Mouse (Mus musculus) testis, postnatal 10 days (tissue): ENCODE results near the gene Ankrd13b.

Source experiments
- DNase-seq: peaks from one replicate; pipeline ENCODE4 v3.0.0; 2021; ENCODE audit warnings: low spot score

The Ankrd13b gene

DNA sequence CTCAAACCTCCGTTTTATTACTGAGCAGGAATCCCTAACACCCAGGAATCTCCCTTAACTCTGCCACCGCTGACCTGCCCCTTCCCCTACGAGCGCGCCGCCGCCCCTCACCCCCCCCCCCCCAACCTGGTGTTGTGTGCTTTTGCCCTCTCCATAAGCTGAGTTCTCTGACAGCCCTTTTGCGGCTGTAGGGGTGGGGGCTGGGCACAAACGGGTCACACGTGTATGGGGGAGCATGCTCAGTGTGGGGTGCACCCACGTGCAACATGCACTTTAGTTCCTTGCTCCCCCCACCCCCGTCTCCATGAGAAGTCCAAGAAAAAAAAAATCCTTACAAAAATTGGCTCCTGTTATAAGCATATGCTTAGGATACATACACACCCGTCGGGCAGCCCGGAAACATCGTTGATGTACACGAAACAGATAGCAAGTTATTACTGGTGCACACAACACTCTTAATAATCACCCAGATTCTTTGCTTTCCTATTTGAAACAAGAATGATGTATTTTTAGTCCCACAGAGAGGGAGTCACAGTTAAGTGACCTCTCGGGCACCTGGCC, 2.9 kb upstream of the Ankrd13b start:
- DNase-seq, result no peak

DNA sequence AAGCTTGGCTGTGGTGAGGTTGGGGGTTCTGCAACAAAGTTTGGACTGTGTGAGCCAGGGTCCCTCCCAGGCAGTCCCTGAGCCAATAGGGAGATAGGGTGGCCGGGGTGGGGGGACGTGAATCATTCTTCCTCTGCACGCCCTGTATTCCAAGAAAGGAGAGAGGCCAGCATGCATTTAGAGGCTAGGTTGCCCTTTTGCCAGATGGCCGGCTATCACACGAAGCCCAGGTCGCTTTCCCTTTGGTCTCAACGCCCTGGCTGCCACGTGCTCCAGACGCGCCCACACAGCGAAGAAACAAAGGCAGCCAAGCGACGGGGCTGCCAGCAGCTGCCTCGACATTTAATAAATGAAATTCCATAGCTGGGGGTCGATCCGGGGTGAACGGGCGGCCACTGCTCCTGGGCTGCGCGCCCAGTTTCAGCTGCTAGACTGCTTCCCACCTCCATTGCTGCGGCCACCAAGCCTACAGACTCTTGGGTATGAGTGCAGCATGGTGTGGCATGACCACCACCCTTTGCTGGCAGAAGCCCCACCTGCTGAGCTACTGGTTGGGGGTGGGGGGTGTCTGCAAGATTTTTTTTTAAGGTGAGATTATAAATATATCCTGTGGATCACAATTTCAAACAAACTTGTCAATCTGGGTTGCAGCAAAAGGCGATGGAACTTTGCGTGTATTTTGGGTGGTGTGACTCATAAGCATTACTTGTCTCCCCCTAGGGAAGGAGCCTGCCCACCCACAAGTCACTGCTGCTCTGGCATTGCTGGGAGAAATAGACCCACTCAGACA, 2.2 kb upstream of the Ankrd13b start:
- DNase-seq, result peak; percentile 71

DNA sequence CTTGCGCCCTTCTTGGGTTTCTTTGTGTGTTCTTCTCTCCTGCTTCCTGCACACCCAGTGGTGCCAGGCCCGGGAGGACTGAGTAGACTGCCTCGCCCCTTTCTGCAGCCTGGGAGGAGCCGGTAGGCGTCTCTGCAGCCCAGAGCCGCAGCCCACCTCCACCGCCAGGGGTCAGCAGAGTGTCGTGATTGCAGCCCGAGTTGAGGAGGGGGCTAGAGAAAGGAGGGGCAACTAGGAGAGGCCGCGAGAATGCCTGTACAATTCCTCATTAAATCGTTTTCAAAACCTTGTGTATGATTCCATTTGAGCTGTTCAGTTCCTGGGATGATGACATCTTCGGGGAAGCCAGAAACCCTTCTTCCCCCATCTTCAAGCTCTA, 1.6 kb upstream of the Ankrd13b start:
- DNase-seq, result peak; percentile 96

DNA sequence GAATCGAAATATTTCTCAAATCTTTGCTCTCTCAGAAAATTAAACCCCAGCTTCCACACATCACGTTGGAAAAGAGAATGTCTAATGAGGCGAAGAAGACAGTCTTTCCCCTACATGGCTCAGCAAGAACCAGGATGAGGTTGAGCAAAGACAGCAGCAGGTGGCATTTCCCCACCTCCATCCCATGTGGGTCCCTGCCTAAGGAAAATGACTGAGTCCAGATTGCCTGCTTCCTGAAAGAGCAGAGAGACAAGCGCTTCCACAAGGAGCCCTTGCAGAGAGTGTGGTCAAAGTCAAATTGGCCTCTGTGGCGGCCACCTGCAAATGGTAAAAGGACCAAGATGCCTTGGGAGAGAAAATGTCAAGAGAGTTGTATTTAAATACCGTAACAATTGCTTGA, 973 bp upstream of the Ankrd13b start:
- no peak for DNase-seq

DNA sequence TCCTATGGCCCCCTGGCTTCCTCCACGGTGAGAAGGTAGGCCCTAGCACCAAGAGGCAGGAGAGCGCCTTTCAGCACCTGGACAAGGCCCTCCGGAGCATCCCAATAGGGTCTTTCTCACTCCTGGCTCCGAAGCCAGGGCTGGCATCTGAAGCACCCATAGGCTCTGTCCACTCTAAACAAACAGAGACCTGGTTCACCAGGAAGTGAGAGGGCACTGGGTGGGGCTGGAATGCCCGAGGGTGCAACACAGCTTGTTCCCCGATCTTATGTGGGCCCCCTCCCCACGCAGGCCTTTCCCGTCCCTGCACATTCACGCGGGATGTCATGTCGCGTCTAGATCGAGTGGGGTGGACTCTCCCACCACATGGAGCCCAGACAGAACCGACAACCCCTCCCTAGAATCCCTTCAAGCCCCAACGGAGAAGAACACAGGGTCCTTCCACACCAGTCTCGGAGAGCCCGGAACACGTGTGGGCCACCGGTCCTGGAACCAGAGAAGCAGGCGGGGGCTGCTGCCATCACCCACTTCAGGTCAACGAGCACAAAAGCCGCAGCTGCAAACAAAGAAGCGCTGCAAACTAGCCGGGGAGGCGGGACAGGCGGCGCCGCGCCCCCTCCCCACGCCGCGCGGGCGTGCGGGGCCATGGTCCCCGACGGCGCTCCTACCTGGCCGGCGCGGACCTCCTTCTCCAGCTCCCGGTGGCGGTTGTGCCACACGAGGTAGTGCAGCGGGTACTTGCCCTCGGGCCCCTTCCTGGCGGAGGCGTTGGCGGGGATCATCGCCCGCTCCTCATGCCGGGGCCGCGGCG, 502 bp downstream of the Ankrd13b start:
- no peak for DNase-seq

DNA sequence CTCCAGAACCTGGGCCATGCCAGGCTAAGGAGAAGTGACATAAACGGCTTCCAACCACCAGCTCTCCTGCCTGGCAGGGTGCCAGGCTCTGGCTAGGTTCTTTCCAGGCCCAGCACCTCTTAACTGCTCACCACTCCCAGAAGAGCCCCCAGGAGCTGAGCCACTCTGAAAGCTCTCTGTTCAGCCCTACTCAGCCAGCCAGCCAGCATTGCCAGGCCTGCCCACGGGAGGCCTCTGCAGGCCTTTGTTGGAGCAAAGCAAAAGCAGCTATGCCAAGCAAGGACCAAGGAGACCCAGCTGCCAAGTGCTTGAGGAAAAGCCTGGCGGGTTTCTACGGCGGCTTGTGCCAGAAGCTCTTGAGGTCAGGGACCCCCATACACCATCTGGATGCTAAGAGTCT, 2.7 kb downstream of the Ankrd13b start:
- no peak for DNase-seq

DNA sequence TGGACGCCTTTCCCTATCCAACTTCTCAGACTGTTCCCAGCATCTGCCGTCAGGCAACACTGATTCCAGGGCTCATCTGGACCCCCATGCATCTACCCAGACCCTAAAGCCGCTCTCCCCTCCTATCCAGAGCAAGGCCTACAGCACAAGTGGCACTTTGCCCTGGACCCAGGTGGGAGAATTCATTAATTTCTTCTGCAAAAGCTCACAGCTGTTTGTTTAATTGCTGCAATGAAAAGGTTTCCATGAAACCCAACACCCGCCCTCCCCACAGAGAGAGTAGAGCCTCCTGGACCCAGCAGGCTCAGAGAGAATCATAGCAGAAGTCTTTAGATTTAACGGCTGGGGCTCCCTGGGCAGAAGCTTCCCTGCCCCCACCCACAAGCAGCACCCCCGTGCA, 4.2 kb downstream of the Ankrd13b start:
- DNase-seq, result no peak

DNA sequence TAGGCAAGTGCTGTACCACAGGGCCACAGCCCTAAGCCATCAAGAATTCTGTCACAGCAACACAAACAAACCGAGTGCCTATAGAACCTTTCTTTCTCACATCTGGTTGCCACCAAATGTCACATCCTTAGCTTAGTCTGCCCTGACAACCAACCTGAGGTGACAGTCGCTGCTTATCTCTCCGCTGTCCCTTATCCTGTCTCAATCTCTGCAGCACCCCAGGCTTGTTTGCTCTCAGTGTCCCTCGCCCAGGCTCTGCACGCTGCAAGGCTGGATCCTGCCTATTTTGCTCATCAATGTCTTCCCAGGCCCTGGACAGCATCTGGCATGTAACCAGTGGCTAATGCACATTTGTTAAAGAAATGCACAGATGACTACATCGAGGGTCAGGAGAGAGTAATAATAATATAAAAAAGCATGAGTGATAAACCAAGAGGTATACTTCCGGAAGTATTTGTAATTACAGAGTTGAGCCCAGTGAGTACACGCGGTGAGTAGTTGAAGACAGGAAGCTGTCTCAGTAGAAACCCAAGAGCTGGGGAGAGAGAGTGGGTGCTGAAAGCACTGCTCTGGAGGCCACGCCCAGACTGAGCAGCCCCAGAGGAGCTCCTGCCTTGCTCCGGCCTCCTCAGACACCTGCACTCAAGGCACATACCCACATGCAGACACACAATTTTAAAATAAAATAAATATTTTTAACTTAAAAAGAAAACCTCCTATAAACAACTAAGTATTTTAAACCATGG, 5.8 kb downstream of the Ankrd13b start:
- DNase-seq, result no peak

DNA sequence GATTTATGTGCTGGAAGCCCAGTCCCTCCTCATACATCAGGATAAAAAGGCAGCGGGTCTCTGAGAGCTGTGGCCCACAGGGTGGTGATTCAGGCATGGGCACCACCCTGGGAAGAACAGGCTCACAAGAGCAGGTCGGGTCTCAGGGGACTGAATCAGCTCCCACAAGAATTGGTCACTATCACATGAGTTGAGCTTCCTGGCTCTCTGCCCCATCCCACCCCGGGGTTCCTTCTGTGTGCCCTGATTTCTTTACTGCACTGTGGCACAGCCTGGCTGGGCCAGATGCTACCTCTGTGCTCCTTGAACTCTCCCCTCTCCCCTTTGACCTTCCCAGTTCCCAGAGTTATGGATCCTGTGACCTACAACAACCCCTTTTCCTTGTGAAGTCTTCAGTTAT, 6.4 kb downstream of the Ankrd13b start:
- no peak for DNase-seq

DNA sequence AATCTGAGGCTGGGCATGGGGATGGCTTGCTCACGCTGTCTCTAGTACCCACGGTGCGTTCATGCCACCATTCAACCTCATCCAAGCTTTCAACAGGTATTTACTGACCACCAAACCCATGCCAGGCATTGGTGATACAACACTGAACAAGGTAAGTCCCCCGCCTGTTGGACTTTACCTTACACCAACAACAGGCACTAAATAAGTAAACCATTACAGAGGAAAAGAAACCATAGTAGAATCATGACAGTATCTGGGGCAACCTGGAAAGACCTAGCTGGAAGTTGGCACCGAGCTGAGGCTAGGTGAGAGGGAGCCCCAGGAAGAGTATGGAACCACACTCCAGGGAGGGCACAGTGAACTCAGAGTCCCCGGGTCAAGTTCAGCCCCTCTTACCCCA, 12.6 kb downstream of the Ankrd13b start:
- DNase-seq, result no peak

DNA sequence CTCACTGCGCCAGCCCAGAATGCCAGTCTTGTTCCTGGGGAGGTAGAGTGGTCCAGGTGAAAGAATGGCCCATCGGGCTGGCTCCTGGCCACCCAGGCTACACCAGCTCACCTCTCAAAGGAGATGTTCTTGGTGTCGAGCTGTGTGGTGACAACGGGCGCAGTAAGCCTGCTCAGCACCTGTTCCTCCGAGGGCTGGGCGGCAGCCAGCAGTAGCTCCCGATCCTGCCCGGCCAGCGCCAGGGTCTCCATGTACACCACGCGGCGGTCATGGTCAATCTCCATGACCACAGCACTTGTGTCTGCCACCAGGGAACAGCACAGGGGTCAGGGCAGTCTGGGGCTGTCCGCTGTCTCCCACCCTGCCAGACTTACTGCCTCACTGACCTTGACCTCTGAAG, 13.3 kb downstream of the Ankrd13b start:
- no peak for DNase-seq

DNA sequence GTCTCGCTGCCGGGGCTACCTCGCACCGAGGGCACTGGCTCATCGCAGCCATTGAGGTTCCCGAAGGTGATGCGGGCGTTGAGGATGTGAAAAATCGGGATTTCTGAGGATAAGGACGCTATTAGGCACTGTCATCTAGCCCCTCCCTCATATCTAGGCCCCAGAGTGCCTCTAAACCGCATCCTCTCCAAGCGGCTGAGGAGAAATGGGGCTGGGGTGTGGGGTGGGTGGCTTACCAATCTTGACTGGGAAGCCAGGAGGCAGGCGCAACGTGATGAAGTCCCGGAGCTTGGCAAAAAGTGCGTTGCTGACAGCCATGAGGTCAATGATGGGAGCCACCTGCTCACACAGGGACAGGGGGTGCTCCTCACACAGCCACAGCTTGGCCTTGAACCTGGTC, 16.7 kb downstream of the Ankrd13b start:
- no peak for DNase-seq

DNA sequence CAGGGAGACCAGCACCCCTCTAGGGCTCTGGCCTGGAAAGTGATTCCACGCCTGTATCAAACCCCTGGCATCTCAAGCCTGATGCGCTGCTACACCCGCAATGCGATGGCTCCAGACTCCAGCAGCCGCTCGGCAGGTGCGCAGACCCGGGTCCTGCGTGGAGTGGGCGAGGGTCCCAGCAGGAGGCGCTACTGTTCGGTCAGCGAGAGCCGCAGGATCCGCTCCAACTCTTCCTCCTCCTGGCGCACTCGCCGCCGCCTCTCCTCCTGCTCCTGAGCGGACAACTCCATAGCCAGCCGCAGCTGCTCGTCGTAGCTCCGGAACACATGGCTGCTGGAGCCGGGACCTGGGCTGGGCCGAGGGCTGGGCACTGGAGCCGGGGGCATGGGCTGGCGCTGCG, 18.1 kb downstream of the Ankrd13b start:
- DNase-seq, result no peak

DNA sequence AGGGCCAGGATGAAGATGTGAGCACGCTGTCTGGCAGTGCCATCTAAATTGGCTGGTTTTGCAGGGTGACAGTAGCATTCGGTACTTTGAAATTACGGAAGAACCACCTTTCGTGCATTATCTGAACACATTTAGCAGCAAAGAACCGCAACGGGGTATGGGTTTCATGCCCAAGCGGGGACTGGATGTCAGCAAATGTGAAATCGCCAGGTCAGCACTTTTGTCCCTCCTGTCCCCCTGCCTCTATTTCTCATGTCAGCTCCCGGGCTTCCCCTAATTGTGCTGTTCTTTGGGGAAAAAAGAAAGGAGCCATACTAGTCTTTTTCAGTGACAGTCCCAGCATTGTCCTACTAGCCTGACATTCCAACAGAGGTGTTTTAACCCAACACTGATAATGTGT, 21.1 kb downstream of the Ankrd13b start:
- DNase-seq, result no peak

DNA sequence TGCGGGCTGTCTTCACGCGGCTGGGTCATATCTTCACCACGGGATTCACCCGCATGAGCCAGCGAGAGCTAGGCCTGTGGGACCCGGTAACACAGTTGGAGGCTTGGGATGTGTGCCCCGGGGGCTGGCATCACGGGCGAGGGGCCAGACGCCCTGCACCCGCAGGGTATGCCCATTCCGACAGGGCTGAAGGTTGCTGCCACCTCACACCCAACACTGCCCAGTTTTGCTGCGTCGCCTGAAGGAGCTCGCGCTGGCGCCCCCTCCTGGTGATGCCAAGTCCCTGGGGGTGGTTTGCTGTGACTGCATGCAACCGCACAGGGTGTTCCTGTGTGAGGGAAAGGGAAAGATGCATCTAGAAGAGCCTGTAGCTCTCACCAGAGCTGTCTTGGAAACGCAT, 21.7 kb downstream of the Ankrd13b start:
- peak; percentile 89 for DNase-seq

DNA sequence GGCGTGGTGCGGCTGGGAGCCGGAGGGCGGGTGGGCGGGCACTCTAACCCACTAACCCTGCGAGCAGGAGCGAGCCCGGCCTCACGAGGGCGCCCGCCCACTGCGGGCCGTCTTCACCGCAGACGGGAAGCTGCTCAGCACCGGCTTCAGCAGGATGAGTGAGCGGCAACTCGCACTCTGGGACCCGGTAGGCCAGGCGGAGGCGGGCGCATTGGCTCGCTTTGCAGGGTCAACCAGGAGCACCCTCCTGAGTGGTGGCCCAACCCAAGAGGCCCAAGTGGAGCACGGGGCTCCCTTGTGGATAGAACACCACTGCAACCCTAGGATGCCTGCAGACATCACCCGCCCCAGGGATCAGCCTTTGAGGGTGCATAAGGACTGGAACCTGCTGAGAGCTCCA, 22.3 kb downstream of the Ankrd13b start:
- peak; percentile 78 for DNase-seq

DNA sequence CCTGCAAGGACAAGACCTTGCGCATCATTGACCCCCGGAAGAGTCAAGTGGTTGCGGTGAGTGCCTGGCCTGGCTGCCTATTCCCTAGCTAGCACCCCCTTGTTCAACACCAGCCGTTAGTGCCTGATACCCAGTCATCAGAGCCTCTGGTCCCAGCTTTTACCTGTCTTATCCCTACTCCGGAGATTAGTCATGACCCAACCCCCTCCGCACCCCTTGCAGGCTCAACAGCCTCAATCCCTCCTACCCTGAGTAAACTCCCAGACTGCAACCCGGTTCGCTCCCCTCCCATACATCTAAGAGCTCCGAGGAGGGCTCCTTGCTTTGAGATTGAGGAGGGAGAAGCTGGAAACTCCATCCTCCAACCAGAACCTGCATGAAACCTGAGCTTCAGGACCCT, 22.9 kb downstream of the Ankrd13b start:
- no peak for DNase-seq

DNA sequence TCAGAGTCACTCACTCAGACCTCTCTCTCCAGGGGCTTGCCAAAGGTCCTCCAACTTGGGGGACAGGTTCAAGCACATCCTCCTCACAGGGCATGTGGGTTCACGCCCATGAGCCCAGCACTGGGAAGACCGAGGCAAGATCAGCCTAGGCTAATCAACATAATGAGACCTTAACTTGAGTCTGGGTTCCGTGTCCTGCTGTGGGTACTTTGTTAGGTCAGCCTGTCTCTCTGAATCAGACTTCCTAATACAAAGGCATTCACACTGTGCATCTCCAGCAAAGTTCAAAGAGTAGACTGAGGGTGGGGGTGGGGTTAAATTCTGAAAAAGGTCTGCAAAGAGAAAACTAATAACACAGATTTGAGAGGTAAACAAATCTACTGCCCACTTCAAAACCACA, 24.4 kb downstream of the Ankrd13b start:
- no peak for DNase-seq

DNA sequence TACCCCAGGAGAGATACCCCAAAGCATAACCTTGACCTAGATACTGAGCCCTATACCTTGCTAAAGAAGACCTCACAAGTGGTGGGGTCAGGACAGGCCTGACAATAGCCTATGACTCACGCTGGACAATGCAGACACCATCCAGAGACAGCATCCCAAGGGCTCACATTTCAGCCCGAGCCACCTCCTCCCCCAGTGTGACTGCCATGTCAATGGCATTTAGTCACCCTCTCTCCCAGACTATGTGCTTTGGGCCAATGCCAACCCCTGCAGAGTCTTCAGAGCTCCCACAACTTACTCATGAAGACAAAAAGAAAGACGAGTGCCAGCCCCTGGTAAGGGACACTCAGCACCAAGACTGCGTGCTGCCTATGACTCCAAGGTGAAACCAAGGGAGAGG, 24.8 kb downstream of the Ankrd13b start:
- no peak for DNase-seq

DNA sequence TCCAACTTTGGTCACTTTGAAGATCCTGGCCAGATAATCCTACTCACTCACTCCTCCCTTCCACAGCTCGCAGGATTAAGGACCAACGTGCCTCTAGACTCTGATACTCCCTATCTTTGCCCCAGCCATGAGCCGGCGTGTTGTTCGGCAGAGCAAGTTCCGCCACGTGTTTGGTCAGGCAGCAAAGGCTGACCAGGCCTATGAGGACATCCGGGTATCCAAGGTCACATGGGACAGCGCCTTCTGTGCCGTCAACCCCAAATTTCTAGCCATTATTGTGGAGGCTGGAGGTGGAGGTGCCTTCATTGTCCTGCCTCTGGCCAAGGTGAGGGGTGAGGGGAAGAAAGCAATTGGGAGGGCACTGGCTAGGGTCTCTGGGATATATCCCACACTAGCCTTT, 25.7 kb downstream of the Ankrd13b start:
- no peak for DNase-seq

DNA sequence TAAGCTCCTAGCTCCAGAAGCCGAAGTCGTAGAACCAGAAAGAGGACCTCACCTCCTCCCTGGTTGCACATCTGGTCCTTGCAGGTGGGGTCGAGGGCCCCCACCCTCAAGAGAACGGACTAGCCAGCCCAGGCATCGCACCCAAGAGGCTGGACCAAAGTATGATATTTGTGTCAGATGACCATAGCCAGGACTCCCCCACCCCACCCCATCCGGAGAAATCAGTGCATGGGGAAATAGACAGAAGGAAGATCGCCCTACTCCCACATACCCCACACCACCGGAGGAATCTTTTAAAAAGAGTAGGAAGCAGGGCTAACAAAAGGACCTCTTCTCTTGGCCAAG, 26.4 kb downstream of the Ankrd13b start:
- no peak for DNase-seq

DNA sequence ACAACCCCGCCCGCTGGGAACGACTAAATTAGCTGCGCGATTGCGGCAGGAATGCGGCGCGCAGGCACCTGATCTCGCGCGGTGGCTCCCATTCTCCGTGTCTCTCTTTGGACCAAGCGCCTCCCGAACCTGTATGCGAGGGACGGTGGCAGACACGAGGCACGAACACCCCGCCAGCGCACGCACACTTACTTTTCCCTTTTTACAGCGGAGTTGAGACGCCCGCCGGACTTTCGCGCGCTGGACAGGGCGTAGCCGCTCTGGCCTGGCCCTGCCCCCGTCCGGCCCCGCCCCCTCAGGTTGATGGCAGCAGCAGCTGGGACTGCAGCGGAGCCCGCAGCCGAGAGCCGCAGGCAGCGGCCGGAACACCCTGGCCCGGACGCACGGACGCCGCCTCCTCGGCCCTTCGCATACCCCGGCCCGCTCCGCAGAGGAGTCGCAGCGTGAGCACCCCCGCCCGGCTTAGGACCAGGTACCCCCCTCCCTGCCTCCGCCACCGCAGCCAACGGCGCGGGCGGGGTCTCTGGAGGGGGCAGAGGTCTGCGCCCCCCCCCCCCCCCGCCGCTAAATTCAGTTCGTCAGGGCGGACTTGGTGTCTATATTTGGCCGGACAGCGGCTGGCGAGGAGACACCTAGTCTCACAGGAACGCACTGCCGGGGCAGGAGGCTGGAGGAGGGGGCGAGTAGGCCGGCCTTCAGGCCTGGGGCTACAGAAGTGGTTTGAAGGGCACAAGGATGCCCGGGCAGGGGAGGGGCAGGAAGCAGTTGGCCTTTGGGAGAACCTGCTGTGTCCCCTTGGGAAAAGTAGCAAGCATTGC, 27.0 kb downstream of the Ankrd13b start, which contains the start of gene Coro6:
Gene Coro6, plus strand, starts transcription at position 129 of the 818 bp plus-strand sequence.
- peak; percentile 88 for DNase-seq
